Mouse (Mus musculus) ES-Bruce4 (cell line): ENCODE data around the gene Rhot1.

Experiments used
- CTCF ChIP-seq: IDR thresholded peaks from one replicate; pipeline ENCODE4 v1.8.1; 2011; ENCODE audit warnings: low read depth, low read length
- POLR2A ChIP-seq: IDR thresholded peaks from one replicate; pipeline ENCODE4 v1.8.1; 2011; ENCODE audit warnings: low read length; ENCODE audit not compliant: insufficient read depth

GRCm38 (mm10) chr11:80302536-80302935 lies 93.7 kb downstream of the Rhot1 start:
- TF ChIP-seq POLR2A (no peak), CTCF (no peak)
